Mouse (Mus musculus): ENCODE results near the gene Stk32c.

Stk32c gene

DNA sequence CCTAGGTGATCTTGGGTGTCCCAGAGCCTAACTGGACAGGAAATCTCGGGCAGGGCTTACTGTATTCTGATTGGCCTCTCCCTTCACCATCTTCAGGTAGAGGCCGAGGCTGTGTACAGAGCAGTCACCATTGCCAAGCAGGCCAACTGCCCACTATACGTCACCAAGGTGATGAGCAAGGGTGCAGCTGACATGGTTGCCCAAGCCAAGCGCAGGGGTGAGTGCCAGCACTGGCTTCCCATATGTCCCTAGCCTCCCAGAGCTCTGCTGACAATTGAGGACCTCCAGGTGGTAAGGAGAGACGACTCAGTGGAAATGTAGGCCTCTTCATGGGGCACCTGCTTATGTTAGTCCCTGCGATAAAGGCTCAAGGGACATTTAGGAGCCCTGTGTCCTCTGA is 118.3 kb downstream of the Stk32c start:
- DNase-seq (ENCODE audit: low read depth): no peak

- no peak for DNase-seq (ENCODE audit: low read depth)
These were observed 119.3 kb downstream of the Stk32c start for GRCm38 (mm10) chr7:139093781-139094180.

GRCm38 (mm10) chr7:139093124-139093523 is 120.0 kb downstream of the Stk32c start:
- no peak for DNase-seq (ENCODE audit: low read depth)

DNA sequence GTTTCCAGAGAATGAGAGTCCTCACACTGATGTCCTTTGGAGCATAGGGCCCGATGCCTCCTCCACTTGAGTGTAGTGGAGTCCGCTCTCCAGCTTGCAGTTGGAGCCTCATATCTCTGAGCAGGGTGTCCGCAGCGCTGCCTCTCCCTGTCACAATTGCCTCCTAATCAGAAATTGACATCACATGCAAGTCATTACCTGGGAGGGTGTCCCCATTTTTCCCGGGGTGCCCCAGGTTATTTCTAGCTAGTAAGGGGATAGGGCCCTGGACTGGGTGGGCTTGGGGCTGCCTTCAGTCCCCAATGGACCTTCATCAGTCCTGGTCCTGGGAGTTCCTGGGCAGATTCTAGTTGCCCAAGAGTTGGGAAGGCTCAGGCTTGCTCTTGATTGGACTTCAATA is 120.4 kb downstream of the Stk32c start:
- no peak for DNase-seq (ENCODE audit: low read depth)

- no peak for DNase-seq (ENCODE audit: low read depth)
These were observed 121.4 kb downstream of the Stk32c start for GRCm38 (mm10) chr7:139091681-139092080.

- no peak for DNase-seq (ENCODE audit: low read depth)
These were observed 122.9 kb downstream of the Stk32c start for GRCm38 (mm10) chr7:139089892-139090874.

GRCm38 (mm10) chr7:139087801-139088200 is 125.3 kb downstream of the Stk32c start:
- DNase-seq (ENCODE audit: low read depth): no peak

DNA sequence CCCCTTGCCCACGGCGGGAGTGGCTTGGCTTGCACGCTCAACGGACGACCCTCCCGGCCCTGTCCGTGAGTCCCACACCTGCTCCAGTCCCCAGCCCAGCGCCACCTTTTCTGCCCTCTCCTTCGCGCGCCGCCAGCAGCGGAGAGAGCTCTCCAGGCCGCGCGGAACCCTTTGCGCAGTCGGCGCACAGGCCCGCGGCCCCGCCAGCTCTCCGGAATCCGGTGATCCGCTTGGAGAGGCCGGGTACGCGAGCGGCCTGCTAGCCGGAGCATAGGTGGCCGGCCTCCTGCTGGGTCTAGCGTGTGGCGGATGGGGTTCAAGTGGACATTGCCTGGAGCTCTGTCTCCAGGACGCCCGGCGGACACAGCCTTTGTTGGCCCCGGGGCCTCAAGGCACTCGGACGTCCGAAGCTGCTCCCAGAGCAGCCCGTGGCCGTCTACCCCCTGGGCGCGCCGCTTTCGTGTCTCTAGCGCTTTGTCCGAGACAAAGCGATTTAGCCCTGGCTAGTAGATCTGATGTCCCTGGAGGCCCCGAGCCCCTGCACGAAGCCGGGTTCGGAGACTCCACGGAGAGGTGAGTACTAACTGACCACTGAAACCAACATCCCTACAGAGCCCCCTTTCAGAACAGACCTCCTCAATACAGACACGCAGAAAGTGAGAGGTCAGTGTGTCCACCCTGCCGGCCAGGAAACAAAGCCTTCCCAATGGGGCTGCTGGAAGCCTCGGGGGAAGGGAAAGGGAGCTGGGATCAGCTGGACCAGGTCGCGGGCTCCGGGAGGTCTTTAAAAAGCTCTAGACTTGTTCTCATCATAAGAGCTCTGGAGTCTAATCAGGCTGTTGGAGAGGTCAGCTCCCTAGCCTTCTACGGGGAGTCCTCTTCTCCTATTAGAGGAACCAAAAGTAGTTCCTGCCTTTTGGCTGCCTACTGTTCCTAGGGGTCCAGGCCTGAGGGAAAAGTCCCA is 126.6 kb downstream of the Stk32c start:
- no peak for DNase-seq (ENCODE audit: low read depth)

- DNase-seq (ENCODE audit: low read depth): no peak
These were observed 127.4 kb downstream of the Stk32c start, which contains the start of gene Dpysl4 for GRCm38 (mm10) chr7:139085629-139086194. Gene Dpysl4 (plus strand): TSS chr7:139086001.

DNA sequence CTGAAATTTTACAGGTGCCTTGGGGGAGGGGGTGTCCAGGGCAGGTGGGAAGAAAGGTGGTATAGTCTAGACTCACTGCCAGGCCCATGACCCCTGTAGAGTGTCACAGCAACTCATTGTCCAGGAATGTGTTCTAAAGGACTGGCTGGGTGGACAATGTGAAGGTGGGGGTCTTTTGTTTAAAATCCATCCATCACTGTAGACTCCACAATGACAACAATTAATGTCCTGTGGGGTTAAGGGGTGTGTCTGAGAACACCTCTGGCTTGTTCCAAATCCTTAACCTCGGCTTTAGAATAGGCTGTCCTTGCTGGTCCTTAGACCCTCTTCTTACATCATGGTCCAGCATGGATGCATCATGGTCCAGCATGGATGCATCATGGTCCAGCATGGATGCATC is 128.8 kb downstream of the Stk32c start:
- no peak for DNase-seq (ENCODE audit: low read depth)

- DNase-seq (ENCODE audit: low read depth): no peak
These were observed 130.8 kb downstream of the Stk32c start for GRCm38 (mm10) chr7:139082281-139082680.

DNA sequence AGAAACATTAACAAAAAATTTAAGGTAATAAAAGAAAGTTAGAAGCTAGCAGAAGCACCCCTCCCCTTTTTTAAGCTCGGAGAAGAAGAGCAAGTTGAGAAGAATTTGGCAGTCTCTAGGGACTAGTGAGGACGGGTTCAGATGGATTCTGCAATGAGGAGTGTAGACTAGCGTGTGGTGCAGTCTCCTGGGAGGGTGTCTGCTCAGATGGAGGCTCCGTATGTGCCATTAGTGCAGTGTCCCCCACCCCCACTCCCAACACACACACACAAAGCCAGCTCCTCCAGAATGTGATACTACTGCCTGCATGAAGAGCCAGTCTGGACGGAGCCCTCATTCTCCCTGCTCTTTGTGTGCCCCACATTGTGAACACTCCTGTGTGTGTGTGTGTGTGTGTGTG is 131.9 kb downstream of the Stk32c start:
- DNase-seq (ENCODE audit: low read depth): no peak

DNA sequence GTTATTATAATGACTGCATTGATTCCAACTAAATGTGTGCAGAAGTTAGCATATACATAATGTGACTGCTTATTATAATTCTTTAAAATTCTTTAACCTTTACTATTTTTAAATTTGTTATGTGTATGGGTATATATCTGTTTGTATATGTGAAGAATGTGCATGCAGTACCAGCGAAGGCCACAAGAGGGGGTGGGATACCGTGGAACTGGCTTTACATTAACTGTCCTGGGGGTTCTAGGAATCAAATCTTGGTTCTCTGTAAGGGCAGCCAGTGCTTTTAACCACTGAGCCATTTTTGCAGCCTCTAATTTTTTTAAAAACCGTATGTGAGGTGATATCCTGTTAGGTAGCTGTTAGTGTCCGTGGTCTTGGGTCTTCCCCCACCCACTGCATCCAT is 132.4 kb downstream of the Stk32c start:
- peak; percentile 5 for DNase-seq (ENCODE audit: low read depth)

- no peak for DNase-seq (ENCODE audit: low read depth)
These were observed 134.0 kb downstream of the Stk32c start for GRCm38 (mm10) chr7:139079141-139079540.

- no peak for DNase-seq (ENCODE audit: low read depth)
These were observed 134.9 kb downstream of the Stk32c start for GRCm38 (mm10) chr7:139078181-139078580.

DNA sequence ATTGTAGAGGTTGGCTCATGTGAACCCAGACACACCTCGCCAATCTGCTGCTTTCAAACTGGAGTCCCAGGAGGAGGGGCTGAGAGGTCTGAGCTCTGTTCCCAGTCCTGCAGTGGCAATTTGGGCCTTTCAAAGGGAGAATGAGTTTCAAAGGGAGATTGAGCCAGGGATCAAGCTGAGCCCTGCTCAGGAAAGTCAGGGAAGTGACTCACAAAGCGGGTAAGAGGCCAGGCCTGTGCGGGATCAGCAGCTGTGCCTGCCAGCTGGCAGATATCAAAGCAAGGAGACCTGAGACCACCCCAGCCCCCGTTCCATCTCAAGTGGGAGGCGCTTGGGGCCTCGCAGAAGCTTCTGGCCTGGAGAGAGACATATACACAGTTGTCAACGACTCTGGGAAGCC is 135.8 kb downstream of the Stk32c start:
- DNase-seq (ENCODE audit: low read depth): no peak

DNA sequence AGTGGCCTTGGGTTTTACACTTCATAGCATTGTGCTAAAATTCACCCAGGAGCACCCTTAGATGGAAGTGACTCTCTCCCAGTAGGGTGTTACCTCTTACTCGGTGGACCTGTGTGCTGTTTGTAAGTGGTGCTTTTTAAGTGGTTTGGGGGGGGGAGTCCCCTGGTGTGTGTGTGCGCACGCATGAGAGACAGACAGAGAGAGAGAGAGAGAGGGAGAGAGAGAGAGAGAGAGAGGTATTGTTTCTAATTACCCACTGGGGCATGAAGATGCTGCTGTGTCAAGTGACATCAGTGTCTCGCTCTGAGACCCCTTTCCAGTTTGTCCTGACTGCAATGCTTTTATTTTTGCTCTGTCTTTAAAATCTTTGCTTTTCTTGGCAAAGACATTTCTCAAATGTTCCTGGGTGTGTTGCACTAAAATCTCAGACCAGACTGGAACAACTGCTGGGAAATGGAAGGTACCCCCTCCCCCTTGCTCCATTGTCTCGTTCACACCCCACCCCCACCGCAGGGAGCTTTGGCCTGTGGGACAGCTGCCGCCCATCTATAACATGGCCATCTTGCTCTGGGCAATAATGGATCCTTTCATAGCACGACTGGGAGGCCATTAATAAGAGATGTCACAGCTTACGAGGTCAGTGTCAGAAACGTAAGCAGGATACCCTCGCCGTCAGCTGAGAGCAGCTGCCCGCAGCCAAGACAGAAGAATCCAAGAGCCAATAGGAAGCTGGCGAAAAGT is 137.9 kb downstream of the Stk32c start:
- DNase-seq (ENCODE audit: low read depth): no peak

DNA sequence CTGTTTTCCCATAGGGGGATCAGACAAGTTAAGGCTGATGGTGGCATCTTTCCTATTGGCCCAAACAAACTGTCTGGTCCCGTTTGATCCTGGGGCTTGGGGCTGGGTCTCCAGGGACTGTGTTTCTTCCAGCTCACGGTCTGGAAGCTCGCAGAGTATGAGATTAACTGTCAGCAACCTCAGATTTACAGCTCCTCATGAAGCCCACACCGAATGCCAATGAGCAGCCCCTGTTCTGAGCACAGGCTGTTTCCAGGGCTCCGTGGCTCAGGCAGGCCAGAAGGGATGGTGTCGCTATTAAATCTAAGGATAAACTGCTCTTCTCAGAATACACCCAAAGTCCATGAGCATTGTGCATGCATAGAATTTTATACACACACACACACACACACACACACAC is 138.9 kb downstream of the Stk32c start:
- no peak for DNase-seq (ENCODE audit: low read depth)

- DNase-seq (ENCODE audit: low read depth): peak; percentile 74
These were observed 144.9 kb downstream of the Stk32c start for GRCm38 (mm10) chr7:139068182-139068623.

DNA sequence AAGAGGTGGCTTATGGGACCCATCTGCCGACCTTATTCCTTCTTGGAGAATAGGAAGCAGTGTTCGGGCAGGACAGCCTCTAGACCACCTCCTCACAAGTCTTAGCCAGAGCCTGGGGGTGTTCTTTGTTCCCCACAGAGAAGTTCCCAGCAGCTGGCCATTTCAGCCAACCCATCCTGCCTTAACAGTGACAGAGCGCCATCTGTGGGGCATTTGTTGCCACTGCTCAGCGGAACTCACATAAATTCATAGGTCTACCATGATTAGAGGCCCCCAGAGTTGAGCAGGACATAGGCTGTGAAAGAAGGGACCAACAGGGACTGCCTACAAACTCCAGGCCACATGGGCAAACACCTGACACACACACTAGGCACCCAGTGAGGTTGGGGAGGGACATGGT is 149.7 kb downstream of the Stk32c start:
- DNase-seq (ENCODE audit: low read depth): peak; percentile 55

All from 416B (cell line).